Mouse (Mus musculus) spleen, adult 18-20 months (tissue): ENCODE measurements around the gene Fam25c.
"Not testable (repeated sequence)": the region's sequence is repeated elsewhere in the genome, so short reads cannot be mapped to it uniquely, and the experiment has no call there.

Experiments
- DNase-seq, 2 experiments: peaks; one replicate each; pipeline ENCODE4 v3.0.0; 2022; ENCODE audit warnings: mixed read lengths in 2 of 2

The Fam25c gene

DNA sequence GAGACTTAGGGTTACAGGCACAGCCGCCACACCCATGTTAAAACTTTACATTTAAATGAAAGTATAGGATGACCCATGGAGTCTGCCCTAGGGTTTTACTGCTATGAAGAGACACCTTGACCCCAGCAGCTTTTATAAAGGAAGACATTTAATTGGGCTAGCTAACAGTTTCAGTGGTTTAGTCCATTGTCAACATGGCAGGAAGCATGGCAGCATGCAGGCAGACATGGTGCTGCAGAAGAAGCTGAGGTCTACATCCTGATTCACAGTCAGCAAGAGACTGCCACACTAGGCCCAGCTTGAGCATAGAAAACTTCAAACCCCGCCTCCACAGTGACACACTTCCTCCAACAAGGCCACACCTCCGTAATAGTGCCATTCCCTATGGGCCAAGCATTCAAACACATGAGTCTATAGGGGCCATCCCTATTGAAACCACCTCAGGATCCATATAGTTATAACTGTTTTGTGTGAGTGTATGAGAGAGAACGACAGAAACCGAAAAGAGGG lies 31.6 kb downstream of the Fam25c start:
- DNase-seq: no peak

DNA sequence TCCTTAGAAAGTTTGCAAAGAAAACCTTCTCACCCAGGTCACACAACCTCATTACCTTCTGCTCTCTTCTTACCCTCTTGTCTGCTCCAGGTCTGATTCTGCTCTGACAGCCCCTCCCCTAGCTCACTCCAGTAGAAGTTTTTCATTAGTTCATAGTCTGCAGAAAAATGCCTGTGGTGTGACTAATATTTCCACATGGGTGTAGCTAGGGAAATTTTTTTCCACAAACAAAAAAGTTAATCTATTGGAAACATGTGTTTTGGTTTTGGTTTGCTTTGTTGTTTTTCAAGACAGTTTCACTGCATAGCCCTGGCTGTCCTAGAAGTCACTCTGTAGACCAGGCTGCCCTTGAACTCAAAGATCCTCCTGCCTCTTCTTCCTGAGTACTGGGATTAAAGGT lies 37.1 kb downstream of the Fam25c start:
- no peak for DNase-seq

DNA sequence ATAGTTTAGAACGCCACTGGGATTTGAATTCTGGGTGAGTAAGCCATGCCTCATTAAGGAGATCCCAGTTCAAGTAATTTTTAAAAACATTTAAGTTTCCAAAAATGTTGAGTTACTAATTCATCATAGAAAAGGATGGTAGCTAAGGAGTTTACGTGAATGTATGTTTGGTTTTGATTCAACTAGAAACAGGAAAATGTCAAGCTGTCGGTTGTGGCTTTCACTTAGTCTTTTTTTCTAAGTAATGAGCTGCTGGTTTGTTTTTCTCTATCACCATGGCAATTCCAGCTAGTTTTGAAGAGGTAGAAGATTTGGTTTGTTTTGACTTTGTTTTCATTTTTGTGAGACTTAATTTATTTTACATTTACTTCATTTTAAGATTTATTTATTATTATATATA lies 37.8 kb downstream of the Fam25c start:
- DNase-seq: no peak

DNA sequence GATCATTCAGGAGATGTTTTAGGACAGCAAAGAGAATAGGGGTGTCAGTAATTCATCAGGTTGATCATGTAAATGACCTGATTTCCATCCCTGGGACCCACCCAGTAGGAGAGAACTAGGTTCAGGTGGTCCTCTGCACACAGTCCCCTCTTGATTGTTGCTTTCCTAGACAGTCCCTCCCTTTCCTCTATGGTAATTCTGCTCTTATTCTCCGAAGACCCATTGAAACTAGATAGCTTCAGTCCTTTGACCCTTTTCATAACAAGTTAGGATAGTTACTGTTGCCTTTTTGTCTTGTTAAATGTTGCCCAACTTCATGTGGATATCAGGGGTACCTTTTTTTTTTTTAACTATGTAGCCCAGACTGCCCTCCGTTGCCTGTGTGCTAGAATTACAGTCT lies 38.9 kb downstream of the Fam25c start:
- DNase-seq: no peak

DNA sequence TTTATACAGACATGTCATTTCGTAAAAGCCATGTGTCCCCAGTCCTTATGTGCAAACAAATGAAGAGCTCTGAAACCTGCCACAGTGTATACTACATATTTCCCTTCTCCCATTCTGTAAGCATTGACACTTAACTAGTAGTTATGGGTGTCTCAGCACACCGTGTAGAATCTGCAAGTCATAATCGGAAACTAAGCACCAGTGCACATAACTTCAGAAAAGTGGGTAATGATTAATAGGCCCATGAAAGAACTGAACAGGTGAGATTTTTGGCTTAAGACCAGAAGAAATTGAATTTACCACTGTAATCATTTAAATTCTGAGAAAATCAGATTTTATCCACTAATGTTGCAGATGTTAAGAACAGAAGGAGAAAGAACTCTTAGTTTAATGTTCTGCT lies 40.4 kb downstream of the Fam25c start:
- DNase-seq: no peak

DNA sequence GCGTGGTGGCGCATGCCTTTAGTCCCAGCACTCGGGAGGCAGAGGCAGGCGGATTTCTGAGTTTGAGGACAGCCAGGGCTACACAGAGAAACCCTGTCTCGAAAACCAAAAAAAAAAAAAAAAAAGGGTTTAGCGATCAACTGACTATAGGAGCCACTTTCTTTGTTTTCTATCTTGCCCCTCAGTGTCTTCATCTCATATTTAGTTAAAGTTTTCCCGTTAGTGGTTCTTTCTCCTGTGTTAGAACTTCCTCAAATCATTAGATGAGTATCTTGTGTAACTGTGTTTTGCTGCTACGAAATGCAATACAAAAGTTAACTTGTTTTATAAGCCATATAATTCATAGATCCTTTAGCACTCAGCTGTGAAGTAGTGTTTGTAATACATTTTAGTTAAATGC lies 40.9 kb downstream of the Fam25c start:
- not testable (repeated sequence) for DNase-seq

DNA sequence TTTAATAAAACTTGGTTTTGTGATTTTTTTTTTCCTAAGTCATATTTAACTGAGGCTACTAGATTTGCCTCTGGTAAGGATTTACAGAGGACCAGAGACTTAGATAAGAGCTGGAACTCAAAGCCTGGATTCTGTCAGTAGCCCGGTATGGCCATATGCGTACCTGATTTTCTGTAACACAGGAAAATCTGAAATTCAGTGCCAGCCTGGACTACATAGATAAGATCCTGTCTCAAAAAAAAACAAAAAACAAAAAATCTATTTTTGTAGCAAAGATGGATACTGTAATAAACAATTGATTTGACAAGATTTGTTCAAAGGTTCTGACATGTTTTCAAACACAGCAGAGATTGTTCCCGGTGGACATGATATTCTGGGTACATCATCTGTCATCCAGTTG lies 41.6 kb downstream of the Fam25c start:
- DNase-seq: no peak

DNA sequence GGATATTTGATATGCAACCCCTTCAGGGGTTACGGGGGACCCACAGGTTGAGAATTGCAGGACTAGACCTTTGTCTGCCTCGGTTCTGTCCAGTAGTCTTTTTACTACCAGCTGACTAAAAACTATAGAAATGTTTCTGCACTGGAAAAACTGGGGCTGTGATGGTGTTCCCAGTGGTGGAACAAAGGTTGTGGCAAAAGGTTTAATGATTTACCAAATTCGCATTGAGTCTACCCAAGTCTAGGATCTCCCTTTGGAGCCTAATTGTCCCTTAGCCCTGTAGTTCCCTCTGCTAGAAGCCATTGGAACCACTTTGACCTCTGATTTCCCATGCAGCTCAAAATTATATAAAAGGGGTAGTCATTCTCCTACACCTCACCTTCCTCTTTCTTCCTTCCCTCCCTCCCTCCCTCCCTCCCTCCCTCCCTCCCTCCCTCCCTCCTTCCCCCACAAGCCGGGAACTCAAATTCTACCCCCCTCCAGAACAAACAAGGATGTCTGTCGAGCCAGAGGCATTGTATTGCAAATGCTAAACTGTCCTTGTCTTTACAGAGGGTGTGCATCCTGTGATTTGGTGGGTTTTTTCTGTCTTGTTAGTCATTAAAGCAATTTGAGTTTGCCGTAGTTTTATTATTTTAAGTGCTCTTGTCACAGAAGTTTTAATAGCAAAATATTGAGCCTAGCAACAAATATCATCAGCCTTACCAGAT lies 42.7 kb downstream of the Fam25c start:
- DNase-seq: no peak

DNA sequence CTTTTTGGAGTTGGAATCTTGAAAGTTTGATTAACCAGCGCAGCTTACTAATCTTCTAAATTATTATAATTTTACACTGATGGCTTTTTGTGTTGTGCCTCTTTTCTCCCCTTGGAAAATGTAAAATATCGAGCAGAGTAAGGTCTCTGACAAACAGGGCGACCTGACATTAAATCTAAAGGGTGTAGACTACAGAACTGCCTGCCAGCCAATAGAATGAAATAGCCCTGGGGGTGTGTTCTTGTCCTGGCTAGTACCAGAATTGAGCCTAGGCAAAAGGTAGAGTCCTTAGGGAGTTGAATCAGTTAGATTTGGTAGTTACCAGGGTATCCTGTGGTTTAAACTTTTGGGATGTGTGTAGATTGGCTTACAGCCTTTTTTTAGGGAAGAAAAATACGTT lies 43.5 kb downstream of the Fam25c start:
- no peak for DNase-seq

DNA sequence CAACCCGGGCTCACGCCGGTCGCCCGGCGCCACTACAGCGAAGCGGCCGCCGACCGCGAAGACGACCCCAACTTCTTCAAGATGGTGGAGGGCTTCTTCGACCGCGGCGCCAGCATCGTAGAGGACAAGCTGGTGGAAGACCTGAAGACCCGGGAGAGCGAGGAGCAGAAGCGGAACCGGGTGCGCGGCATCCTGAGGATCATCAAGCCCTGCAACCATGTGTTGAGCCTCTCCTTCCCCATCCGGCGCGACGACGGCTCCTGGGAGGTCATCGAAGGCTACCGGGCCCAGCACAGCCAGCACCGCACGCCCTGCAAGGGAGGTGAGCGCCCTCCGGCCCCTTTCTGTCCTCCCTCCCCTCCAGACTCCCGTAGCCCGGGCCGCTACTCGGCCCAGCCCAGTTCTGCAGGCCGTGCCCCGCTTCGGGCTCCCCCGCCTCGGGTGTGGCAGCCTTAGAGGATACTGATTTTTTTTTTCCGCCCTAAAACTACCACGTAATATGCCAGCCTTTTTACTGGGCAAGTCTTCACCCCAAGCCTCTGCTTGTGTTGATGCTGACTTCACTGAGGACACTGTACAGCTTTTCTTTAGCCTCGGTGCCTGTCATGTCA lies 44.1 kb downstream of the Fam25c start:
- peak; percentile 54 to 63 for DNase-seq

DNA sequence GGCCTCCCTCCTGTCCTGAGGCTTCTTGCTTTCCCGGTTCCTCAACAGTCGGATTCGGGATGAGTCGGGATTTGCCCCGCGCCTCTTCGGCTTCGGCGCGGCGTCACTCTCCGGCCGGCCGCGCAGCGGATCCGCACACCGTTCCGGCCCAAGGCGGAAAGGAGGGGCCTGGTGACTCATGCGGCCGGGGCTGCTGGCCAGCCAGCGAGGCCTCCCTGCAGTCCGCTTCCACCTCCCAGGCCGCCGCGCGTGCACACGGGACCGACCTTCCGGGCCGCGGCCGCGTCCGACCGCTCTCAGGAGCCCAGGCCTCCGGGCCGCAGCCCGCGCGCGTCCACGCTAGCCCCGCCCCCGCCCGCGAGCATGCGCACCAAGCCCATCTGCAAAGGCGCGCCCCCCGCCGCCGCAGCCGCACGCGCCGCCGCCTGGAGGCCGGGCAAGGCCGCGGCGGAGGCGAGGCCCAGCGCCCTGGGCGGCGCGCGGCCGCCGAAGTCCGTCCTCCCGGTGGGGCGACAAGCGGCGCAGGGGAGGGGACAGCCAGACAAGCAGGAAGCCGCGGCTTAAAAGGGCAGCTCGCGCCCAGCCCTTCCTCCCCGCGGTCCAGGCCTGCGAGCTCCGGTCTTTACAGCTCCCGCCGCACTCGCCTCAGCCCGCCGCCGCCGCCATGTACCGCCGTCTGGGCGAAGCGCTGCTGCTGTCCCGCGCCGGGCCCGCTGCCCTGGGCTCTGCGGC lies 44.8 kb downstream of the Fam25c start, which contains the start of the genes Shld2 and Glud1:
Shld2 (minus strand) TSS at position 260 of the 732 bp plus-strand sequence.
Glud1 (plus strand) TSS at position 494 of the 732 bp plus-strand sequence.
- peak; percentile 94 to 95 for DNase-seq

DNA sequence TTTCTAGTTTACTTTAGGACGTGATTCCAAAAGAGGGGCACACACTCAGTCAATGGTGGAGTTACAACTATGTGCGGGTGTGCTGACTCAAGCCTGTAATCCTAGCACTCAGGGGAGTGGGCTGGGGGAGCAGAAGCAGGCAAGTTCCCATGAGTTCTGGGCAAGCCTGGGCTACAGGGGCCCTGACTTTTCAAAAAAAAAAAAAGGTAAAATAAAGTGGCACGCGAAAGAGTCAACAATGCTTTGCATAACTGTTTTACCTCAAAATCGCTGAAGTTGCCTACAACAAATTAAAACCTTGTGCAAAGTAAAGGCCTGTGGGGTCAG lies 45.4 kb downstream of the Fam25c start:
- no peak for DNase-seq

DNA sequence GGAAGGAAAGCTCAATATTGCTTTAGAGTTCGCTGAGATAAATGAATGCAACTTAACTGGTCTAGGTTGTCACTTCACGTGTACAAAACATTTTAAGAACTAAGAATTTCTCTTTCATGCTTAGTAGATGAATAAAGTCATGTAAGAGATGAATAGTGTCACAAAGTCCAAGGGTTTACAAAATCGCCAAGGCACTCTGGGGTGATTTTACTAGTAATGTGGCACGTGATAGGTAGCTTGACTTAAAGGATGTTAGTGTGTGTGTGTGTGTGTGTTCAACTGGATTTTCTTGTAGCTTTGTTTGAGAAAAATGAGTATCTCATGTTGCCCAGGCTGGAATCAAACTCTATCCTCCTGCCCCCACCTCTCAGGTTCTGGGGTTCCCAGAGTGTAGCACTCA lies 46.0 kb downstream of the Fam25c start:
- no peak for DNase-seq

DNA sequence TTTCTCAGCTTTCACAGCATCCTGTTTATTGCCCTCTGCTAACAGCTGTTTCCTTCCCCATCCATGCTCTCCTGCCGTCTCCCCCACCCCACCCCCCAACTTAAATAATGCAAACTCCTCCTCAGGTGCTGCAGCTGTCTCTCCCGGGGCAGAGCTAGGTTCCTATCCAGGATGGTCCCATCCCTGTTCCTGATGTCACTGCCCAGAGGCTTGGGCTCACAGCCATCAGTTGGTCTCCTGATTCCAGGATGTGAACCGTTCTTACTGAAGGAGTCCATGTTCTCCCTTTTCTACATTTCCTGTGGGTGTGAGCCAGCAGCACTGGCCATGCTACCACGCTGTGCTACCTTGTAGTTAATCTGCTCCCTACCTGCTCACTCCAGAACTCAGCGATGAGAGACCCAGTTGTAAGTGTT lies 52.0 kb downstream of the Fam25c start:
- no peak for DNase-seq

DNA sequence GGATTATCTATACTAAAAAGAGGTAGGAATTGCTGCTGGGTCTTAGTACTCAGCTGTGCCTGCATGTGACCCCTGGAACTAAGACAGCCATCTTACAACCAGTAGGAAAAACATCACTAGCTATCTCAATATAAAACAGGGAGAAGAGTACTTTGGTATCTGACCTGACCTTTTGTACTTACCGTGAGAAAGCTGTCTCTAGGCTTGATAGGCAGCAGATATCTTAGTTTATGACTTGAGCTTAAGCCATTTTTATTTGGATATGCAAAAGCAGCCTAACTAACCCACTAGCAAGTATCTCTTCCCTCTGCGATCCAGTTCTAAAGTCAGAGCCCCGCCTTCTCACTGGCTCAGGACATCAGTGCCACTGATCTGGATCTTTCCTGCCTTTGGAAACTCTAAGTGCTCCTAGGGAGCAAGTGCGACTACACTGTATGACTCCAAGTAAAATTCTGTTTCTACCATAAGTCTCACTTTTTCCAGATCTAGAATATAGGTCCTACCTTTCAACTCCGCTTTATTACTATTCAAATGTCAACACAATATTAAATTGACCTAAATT lies 52.5 kb downstream of the Fam25c start:
- DNase-seq: no peak
